Mouse (Mus musculus) CD8-positive naive resting alpha-beta T cell, adult 2 months (primary cell): Measurements from ENCODE around the gene Eid2b.

ENCODE experiments used
- DNase-seq, 2 experiments: peaks; one replicate each; pipeline ENCODE4 v3.0.0; 2022; ENCODE audit warnings: low read depth in 2 of 2, low spot score in 2 of 2

The Eid2b gene

DNA sequence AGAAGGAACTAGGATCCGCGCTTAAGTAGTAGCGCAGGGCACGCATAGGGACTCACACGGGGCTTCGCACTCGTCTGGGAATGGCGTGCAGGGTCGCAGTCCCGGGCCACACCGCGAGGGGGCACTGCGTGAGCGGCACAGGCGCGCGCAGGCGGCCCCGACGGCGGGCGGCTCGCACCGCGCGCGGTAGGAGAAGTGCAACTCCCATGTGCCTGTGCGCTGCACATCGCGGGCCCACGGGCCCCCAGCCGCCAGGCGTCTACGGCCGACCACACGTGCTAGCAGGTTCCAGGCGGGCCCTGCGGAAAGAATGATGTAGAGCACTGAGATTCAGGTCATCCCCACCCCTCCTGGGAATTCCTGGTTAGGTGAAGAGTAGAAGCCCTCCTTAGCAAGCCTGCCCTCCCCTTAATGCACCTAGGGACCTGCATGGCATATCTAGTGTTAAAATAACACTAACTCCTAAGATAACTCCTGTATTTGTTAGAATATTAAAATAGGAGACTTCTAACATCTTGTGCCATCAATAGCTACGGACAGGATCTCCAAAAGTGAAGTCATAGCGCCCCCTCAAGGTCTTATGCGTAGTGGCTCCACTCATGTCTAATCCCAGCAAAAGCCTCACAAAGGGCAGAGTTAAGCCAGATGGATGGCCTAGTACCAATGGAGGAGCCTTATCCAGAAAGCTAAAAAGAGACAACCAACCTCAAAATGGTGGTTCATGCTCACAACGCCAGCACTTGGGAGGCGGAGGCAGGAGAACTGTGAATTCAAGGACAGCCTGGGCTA, 21.5 kb downstream of the Eid2b start:
- DNase-seq: no peak

DNA sequence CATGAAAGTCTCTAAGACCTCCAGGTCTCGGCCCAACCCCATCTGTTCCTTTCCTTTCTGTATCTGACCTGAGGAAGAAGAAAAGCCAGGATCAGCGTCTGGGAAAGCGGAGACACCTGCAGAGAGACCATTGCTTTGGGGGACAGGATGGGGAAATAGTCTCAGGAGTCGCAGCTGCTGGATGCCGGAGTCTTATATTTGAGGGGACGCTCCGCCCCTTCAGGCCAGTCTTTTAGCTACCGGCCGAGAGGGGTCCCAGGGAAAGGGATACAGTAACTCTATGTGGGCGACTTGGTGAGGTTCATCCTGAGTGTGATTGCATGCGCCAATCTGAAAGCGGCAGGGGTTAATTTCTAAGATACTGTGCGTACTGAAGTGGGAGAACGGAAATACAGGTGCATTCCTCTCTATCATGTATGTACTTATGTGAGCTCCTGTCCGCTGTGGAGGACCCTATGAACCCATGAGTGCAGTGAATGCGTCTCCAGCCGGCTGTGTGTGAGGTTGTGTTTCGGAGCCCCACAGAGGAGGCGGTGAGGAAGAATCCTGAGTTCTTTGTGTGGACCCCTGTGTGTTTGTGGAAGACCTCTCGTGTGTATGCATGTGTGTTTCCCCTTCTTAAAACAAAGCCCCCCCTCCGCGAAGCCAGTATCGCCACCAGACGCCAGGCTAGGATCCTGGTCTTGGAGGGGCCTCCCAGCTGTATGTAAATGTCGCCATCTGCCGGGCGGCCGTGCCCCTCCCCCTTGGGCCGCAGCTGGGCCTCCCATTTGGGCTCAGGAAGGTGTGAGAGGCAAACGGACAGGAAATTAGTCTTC, 24.3 kb downstream of the Eid2b start, which contains the start of gene Dll3:
TSS of gene Dll3 (minus strand) at position 623 of the 818 bp plus-strand sequence.
- DNase-seq: no peak

- no peak for DNase-seq
Observed at GRCm38 (mm10) chr7:28305641-28306040, 28.1 kb downstream of the Eid2b start.

GRCm38 (mm10) chr7:28306216-28306615, 28.7 kb downstream of the Eid2b start:
- no peak for DNase-seq

GRCm38 (mm10) chr7:28309737-28310136, 32.2 kb downstream of the Eid2b start:
- DNase-seq: no peak

GRCm38 (mm10) chr7:28311151-28311925, 33.8 kb downstream of the Eid2b start:
- DNase-seq: no peak

DNA sequence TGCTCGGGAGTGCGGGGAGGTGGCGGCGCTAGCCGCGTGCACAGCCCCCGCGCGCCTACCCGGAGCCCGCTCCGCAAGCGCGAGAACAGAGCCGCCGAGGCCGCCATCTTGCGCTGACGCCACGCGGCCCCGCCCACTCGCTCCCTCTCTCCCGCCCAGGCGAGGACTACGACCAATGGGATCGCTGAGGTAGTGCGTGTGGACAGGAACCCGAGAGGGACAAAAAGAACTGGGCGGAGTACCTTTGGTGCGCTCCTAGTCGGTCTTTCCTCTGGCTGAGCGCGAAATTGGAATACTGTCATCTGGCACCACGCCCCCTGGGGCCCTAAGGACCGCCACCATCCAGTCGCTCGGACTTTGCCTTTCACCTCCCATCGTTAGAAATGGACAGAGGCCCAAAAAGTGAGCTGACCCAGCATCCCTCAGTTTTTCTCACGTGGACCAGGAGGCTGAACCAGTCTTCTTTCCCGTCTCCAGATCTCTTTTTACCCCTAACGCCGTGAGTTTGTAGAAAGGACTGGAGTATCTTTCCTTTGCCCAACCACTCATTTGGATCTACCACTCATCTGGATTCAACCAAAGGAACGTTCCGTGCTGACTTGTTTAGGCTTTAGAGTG, 34.5 kb downstream of the Eid2b start, which contains the start of gene Timm50:
TSS of gene Timm50 (minus strand) at position 147 of the 618 bp plus-strand sequence.
- DNase-seq: peak; percentile 93 to 95

DNA sequence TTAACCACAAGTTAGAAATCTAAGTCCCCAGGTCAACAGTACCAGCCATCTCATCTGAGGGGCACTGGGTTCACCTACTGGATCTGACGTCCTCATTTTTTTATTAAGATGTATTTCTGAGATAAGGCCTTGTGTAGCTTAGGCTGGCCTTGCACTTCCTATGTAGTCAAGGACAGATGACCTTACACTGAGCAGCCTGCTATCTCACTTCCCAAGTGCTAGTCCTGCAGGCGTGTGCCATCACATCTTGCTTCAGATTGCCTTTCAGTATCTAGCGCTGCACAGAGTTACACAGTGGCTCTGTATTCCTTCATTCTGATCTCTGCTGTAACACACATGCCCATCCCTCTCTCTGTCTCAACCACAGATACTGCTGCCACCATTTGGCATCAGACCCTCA, 40.5 kb downstream of the Eid2b start:
- DNase-seq: no peak

- DNase-seq: no peak
Observed at GRCm38 (mm10) chr7:28318714-28319113, 41.2 kb downstream of the Eid2b start.

- DNase-seq: no peak
Observed at GRCm38 (mm10) chr7:28321974-28322720, 44.6 kb downstream of the Eid2b start.

DNA sequence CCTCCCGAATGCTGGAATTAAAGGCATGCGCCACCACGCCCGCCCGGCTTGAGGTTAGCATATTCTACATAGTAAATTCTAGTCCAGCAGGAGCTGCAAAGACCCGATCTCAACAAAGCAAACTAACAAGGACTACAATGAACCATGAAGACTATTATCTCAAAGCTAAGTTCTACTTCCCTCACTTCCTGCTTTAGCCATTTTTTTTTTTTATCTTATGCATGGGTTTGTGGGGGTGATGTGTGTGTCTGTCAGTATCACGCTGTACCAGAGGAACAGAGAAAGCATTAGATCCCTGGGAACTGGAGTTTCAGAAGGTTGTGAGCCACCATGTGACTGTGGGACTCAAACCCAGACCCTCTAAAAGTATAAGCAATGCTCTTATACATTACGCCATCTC, 47.8 kb downstream of the Eid2b start:
- no peak for DNase-seq

GRCm38 (mm10) chr7:28326457-28326856, 48.9 kb downstream of the Eid2b start:
- no peak for DNase-seq

DNA sequence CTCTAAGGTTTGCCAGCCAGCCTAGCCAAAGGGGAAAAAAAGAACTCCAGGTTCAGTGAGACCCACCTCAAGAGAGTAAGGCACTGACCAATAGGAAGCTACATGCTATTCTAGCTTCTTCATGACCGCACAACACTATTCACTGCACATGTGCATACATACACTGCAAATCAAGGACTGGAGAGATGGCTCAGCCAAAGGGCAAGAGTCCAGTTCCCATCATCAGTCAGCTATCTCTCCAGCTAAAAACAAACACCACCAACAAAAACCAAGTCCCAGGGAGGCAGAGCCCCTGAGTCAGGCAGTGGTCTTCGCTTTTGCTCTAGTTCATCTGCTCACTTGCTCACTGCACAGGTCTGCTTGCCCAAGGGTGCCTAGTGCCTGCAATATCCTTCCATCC, 50.7 kb downstream of the Eid2b start:
- no peak for DNase-seq
